Mouse (Mus musculus) hindbrain, embryonic 13.5 days (tissue): ENCODE measurements around the gene Sptbn1. TPM values are rescaled to one million over a fixed set of nuclear protein-coding genes. Genes with fewer than 3 reads are reported as not detected.
A peak's percentile ranks its signal among the peaks of the same experiment; 100 is the strongest.

ENCODE experiments used
- ATAC-seq: fragments of 200-750 bp; cut with Nextera tagmentation; 2 replicates; pipeline ENCODE4 v1.8.0; 2017; ENCODE audit warnings: moderate TSS enrichment; ENCODE audit not compliant: low FRiP score
- H3K27ac ChIP-seq: fragments of 300-500 bp; sonication (generic); 2 replicates; pipeline ENCODE4 v1.5.1; 2015; ENCODE audit warnings: inconsistent platforms, mild to moderate bottlenecking, moderate library complexity
- H3K27me3 ChIP-seq: fragments of 300-500 bp; sonication (generic); 2 replicates; pipeline ENCODE4 v1.6.1; 2015; ENCODE audit warnings: mild to moderate bottlenecking, inconsistent platforms
- H3K36me3 ChIP-seq: fragments of 300-500 bp; sonication (generic); 2 replicates; pipeline ENCODE4 v1.6.1; 2015; ENCODE audit warnings: mild to moderate bottlenecking, inconsistent platforms
- H3K4me1 ChIP-seq: fragments of 300-500 bp; sonication (generic); replicated peaks from 2 replicates; pipeline ENCODE4 v1.6.1; 2015; ENCODE audit warnings: inconsistent platforms
- H3K4me2 ChIP-seq: fragments of 300-500 bp; sonication (generic); 2 replicates; pipeline ENCODE4 v1.6.1; 2015; ENCODE audit warnings: inconsistent platforms, mild to moderate bottlenecking, moderate library complexity
- H3K4me3 ChIP-seq: fragments of 300-500 bp; sonication (generic); 2 replicates; pipeline ENCODE4 v1.5.1; 2015; ENCODE audit warnings: mild to moderate bottlenecking, inconsistent platforms
- H3K9ac ChIP-seq: fragments of 300-500 bp; sonication (generic); 2 replicates; pipeline ENCODE4 v1.6.1; 2015; ENCODE audit warnings: mild to moderate bottlenecking, inconsistent platforms
- H3K9me3 ChIP-seq: fragments of 300-500 bp; sonication (generic); 2 replicates; pipeline ENCODE4 v1.6.1; 2016; ENCODE audit warnings: inconsistent platforms
- WGBS: fragments of 180-500 bp; shearing (Covaris S2); methylation state at CpG from one replicate; pipeline ENCODE4 v1.1.7; 2015; 5-methylcytosine and 5-hydroxymethylcytosine counted together
- polyA plus RNA-seq: library from polyadenylated mRNA; unstranded; fragments of >200 nt; fragmentation: Nextera tagmentation; extraction: Ambion mirVana; gene quantifications from 2 replicates; pipeline ENCODE4 v1.2.1, GENCODE M21; 2015

Sptbn1 gene
- polyA plus RNA-seq, 1 experiment from 2014 or later = 156 TPM

- Histone ChIP-seq H3K9ac (no peak overlapping the region), H3K27me3 (no peaks in the 10 kb centered on the region), H3K27ac (no peak overlapping the region), H3K36me3 (0 out of 2 replicates have a peak, but pooled peaks cover 1% of the 10 kb centered on the region), H3K4me3 (no peak overlapping the region), H3K9me3 (no peaks in the 10 kb centered on the region), H3K4me1 (peaks cover 36% of the 10 kb centered on the region), H3K4me2 (no peak overlapping the region)
- WGBS = 91% methylated on average over 4 of the region's 4 CpGs
- ATAC-seq = no peak
Measured at GRCm38 (mm10) chr11:30230330-30230771, 37.6 kb downstream of the Sptbn1 start.

- no peaks in the 10 kb centered on the region for H3K27me3 ChIP-seq
- WGBS = 83% methylated on average over 2 of the region's 2 CpGs
- no peaks in the 10 kb centered on the region for H3K9me3 ChIP-seq
- ATAC-seq = no peak
- H3K9ac ChIP-seq = no peak overlapping the region
- no peaks in the 10 kb centered on the region for H3K36me3 ChIP-seq
- no peak overlapping the region for H3K27ac ChIP-seq
- no peak overlapping the region for H3K4me3 ChIP-seq
- peaks cover 30% of the 10 kb centered on the region for H3K4me1 ChIP-seq
- no peak overlapping the region for H3K4me2 ChIP-seq
Measured at GRCm38 (mm10) chr11:30226756-30227155, 41.2 kb downstream of the Sptbn1 start.

- no peak overlapping the region for H3K27ac ChIP-seq
- H3K4me2 ChIP-seq = no peak overlapping the region
- H3K36me3 ChIP-seq = peaks cover 3% of the 10 kb centered on the region
- no peak for ATAC-seq
- 0 out of 2 replicates have a peak, but pooled peaks cover 16% of the 10 kb centered on the region for H3K4me1 ChIP-seq
- no peaks in the 10 kb centered on the region for H3K9me3 ChIP-seq
- no peak overlapping the region for H3K9ac ChIP-seq
- H3K27me3 ChIP-seq = no peaks in the 10 kb centered on the region
- no peak overlapping the region for H3K4me3 ChIP-seq
Measured at GRCm38 (mm10) chr11:30224599-30224998, 43.4 kb downstream of the Sptbn1 start.

GRCm38 (mm10) chr11:30222636-30223035 is 45.3 kb downstream of the Sptbn1 start:
- Histone ChIP-seq H3K4me2 (no peak overlapping the region), H3K9ac (no peak overlapping the region), H3K4me3 (no peak overlapping the region), H3K4me1 (0 out of 2 replicates have a peak, but pooled peaks cover 15% of the 10 kb centered on the region), H3K36me3 (peaks cover 14% of the 10 kb centered on the region), H3K27ac (no peak overlapping the region), H3K9me3 (no peaks in the 10 kb centered on the region), H3K27me3 (no peaks in the 10 kb centered on the region)
- ATAC-seq = peak; percentile 50; the same call in 1 of the 2 replicates
- WGBS = 21% methylated on average over 2 of the region's 2 CpGs

- 0 out of 2 replicates have a peak, but pooled peaks cover 7% of the 10 kb centered on the region for H3K4me1 ChIP-seq
- no peak for ATAC-seq
- H3K9me3 ChIP-seq = no peaks in the 10 kb centered on the region
- H3K9ac ChIP-seq = no peak overlapping the region
- 92% methylated on average over 5 of the region's 5 CpGs for WGBS
- no peak overlapping the region for H3K4me3 ChIP-seq
- H3K36me3 ChIP-seq = peaks cover 27% of the 10 kb centered on the region
- H3K4me2 ChIP-seq = no peak overlapping the region
- no peak overlapping the region for H3K27ac ChIP-seq
- no peaks in the 10 kb centered on the region for H3K27me3 ChIP-seq
Measured at GRCm38 (mm10) chr11:30221043-30221442, 46.9 kb downstream of the Sptbn1 start.

- ATAC-seq = no peak
- Histone ChIP-seq H3K4me1 (0 out of 2 replicates have a peak, but pooled peaks cover 6% of the 10 kb centered on the region), H3K9ac (no peak overlapping the region), H3K27ac (no peak overlapping the region), H3K9me3 (no peaks in the 10 kb centered on the region), H3K27me3 (no peaks in the 10 kb centered on the region), H3K36me3 (peaks cover 38% of the 10 kb centered on the region), H3K4me3 (no peak overlapping the region), H3K4me2 (no peak overlapping the region)
- 98% methylated on average over 1 of the region's 1 CpGs for WGBS
Measured at GRCm38 (mm10) chr11:30218386-30218785, 49.6 kb downstream of the Sptbn1 start.

- no peak for ATAC-seq
- 41% methylated on average over 1 of the region's 1 CpGs for WGBS
Measured at GRCm38 (mm10) chr11:30217496-30217895, 50.5 kb downstream of the Sptbn1 start.

GRCm38 (mm10) chr11:30211663-30212416 is 56.1 kb downstream of the Sptbn1 start:
- Histone ChIP-seq H3K36me3 (peaks cover 29% of the 10 kb centered on the region), H3K27me3 (no peaks in the 10 kb centered on the region), H3K4me3 (no peak overlapping the region), H3K4me1 (peaks cover 34% of the 10 kb centered on the region), H3K27ac (peak overlapping the region; percentile 10; the same call in 1 of the 2 replicates), H3K4me2 (no peak overlapping the region), H3K9me3 (no peaks in the 10 kb centered on the region), H3K9ac (no peak overlapping the region)
- ATAC-seq = no peak
- WGBS = 57% methylated on average over 5 of the region's 5 CpGs

More at GRCm38 (mm10) chr11:30217496-30217895, 50.5 kb downstream of the Sptbn1 start:
- no peak overlapping the region for H3K4me3 ChIP-seq
- peaks cover 11% of the 10 kb centered on the region; the same call in 1 of the 2 replicates for H3K4me1 ChIP-seq
- no peaks in the 10 kb centered on the region for H3K27me3 ChIP-seq
- no peak overlapping the region for H3K4me2 ChIP-seq
- no peaks in the 10 kb centered on the region for H3K9me3 ChIP-seq
- no peak overlapping the region for H3K27ac ChIP-seq
- H3K9ac ChIP-seq = no peak overlapping the region
- peaks cover 38% of the 10 kb centered on the region for H3K36me3 ChIP-seq

GRCm38 (mm10) chr11:30211141-30211540 is 56.8 kb downstream of the Sptbn1 start:
- H3K9ac ChIP-seq = no peak overlapping the region
- H3K4me3 ChIP-seq = no peak overlapping the region
- H3K4me2 ChIP-seq = no peak overlapping the region
- H3K4me1 ChIP-seq = peaks cover 34% of the 10 kb centered on the region
- H3K27me3 ChIP-seq = no peaks in the 10 kb centered on the region
- peaks cover 23% of the 10 kb centered on the region for H3K36me3 ChIP-seq
- no peak overlapping the region for H3K27ac ChIP-seq
- no peak for ATAC-seq
- 67% methylated on average over 3 of the region's 3 CpGs for WGBS
- H3K9me3 ChIP-seq = no peaks in the 10 kb centered on the region

- H3K4me1 ChIP-seq = peaks cover 34% of the 10 kb centered on the region
- H3K36me3 ChIP-seq = peaks cover 21% of the 10 kb centered on the region
- no peak overlapping the region for H3K27ac ChIP-seq
- H3K27me3 ChIP-seq = no peaks in the 10 kb centered on the region
- H3K9ac ChIP-seq = no peak overlapping the region
- H3K9me3 ChIP-seq = no peaks in the 10 kb centered on the region
- H3K4me3 ChIP-seq = no peak overlapping the region
- WGBS = 87% methylated on average over 6 of the region's 6 CpGs
- no peak overlapping the region for H3K4me2 ChIP-seq
- no peak for ATAC-seq
Measured at GRCm38 (mm10) chr11:30210100-30210811, 57.7 kb downstream of the Sptbn1 start.

GRCm38 (mm10) chr11:30209495-30209894 is 58.5 kb downstream of the Sptbn1 start:
- Histone ChIP-seq H3K4me3 (no peak overlapping the region), H3K9ac (no peak overlapping the region), H3K36me3 (peaks cover 20% of the 10 kb centered on the region), H3K4me2 (no peak overlapping the region), H3K27ac (no peak overlapping the region), H3K27me3 (no peaks in the 10 kb centered on the region), H3K4me1 (peaks cover 35% of the 10 kb centered on the region), H3K9me3 (no peaks in the 10 kb centered on the region)
- no peak for ATAC-seq
- WGBS = 61% methylated on average over 4 of the region's 4 CpGs

GRCm38 (mm10) chr11:30204398-30204797 is 63.6 kb downstream of the Sptbn1 start:
- Histone ChIP-seq H3K4me2 (no peak overlapping the region), H3K36me3 (peaks cover 22% of the 10 kb centered on the region), H3K4me3 (no peak overlapping the region), H3K27me3 (no peaks in the 10 kb centered on the region), H3K27ac (no peak overlapping the region), H3K9ac (no peak overlapping the region), H3K4me1 (0 out of 2 replicates have a peak, but pooled peaks cover 10% of the 10 kb centered on the region), H3K9me3 (no peaks in the 10 kb centered on the region)
- no peak for ATAC-seq
